ENCODE assay signal across 11 mouse cellular contexts in genomic region chr3:84431257-84431656, GRCm38 (mm10).
"Had no signal": no experiment of that assay in that cellular context is flagged by ENCODE, and none has a peak within 500 bp of the region (broad histone marks: within the 10 kb centered on the region; RNA-seq: fewer than 3 reads in every experiment).

No protein-coding gene starts in this region.

- H3K27ac ChIP-seq: left cerebral cortex, adult 2 months; limb, embryonic 13.5 days; liver, embryonic 14.5 days; neural tube, embryonic 12.5 days had no signal

- H3K36me3 ChIP-seq: limb, embryonic 13.5 days; neural tube, embryonic 12.5 days had no signal

- ATAC-seq: intestine, embryonic 16.5 days had no signal

- H3K4me2 ChIP-seq: limb, embryonic 13.5 days; neural tube, embryonic 12.5 days had no signal

- H3K27me3 ChIP-seq: limb, embryonic 13.5 days; neural tube, embryonic 12.5 days had no signal

- H3K9me3 ChIP-seq: limb, embryonic 13.5 days; neural tube, embryonic 12.5 days had no signal

- DNase-seq: kidney, adult 8-10 months; kidney, postnatal 25 days; lung, adult 18-20 months; midbrain, embryonic 14.5 days; thymus, postnatal 36 days had no signal

- H3K9ac ChIP-seq: limb, embryonic 13.5 days; liver, embryonic 14.5 days; neural tube, embryonic 12.5 days had no signal

- H3K4me3 ChIP-seq: left cerebral cortex, adult 2 months; limb, embryonic 13.5 days; myocyte; neural tube, embryonic 12.5 days had no signal
